Mouse (Mus musculus): ENCODE measurements around the gene Adcy2.

Adcy2 gene

DNA sequence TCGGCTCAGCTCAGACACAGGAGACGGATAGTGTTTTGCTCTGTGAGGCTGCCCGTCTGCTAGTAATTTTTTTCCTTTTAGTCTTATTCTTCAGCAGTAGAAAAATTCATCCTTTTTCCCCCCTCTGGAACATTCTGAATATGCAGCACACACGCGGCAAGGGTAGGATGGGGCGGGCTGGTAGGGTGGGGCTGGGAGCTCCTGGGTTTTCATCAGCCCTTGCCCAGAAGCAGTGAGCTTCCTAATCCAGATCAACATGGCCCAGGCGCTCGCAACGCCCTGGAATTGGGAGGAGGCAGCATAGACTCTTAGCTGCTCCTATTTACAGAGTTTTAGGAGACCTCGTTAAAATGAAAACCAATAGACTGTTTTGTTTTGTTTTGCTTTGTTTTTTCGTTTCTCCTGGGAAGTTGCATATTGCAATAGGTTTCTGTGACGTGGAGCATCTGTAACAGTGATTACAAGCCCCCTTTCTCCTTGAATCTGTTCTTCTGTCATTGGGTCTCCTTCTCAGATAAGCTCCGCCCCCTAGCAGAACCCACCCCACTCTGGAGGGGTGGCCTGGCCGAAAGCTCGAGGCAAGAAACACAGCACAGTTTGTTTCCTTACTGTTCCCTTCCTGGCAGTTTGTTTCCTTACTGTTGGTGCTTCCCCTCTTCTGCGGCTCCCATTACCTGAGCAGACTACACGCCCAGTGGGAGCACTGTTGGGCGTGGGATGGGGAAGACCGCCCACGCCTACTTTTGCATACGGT, 391.5 kb downstream of the Adcy2 start:
- no peak for DNase-seq

GRCm38 (mm10) chr13:68605689-68606126, 393.6 kb downstream of the Adcy2 start:
- DNase-seq: no peak

DNA sequence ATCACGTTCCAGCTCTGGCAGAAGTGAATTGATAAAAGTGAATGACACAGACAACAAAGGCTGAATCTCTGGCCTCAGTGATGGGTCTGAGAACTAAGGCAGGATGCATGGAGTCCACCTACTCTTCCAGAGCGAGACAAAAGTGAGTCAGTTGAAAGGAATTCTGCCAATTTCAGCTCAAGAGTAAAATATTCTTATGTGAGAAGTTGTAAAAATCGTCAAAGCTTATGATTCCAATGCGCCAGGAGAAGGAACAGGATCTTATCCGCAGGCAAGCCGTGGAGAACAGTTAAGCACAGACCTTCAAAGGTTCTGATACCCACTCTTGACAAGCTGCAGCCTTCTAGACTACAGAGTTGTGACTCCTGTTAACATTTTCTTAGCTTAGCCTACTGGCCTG, 396.3 kb downstream of the Adcy2 start:
- no peak for DNase-seq

DNA sequence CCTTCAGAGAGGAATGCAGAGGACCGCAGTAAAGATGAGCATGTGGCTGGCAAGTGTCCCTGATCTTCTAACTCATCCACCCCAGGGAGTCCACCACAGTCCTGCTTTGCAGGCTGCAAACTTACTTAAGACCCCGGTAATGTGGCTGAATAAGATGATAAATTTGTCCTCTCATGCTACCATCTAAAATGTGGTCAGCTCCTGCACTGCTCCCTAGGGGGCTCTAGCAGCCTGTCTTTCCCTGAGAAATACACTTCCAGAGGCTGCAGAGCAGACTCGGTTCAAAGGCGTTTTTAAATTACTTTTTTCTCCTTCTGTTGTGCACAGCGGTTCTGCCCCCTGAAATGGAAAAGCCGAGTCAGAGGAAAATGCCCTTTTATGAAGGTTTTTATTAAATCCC, 398.2 kb downstream of the Adcy2 start:
- peak; percentile 62 for DNase-seq

- DNase-seq: no peak
Measured at GRCm38 (mm10) chr13:68598953-68599352, 400.4 kb downstream of the Adcy2 start.

- DNase-seq: no peak
Measured at GRCm38 (mm10) chr13:68597667-68598066, 401.7 kb downstream of the Adcy2 start.

DNA sequence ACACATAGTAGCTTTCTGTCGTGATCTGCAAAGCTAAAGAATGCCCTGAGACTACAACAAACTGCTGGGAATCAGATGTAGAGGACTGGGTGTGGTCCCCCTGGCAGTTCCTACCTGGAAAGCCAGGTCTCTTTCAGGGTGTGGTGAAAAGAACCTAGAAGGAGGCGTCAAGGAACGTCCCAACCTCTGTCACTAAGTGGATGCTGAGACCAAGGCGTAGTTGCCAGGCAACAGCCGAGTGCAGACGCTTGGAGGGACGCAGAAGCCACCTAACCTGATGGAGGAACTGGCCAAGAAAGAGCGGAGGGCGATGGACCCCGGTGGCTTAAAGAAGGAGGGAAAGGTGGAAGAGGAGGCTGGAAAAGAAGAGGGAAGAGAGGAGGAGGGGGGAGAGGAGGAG, 402.1 kb downstream of the Adcy2 start, which contains the start of gene 1700001L19Rik:
TSS of gene 1700001L19Rik (plus strand) at position 223 of the 400 bp plus-strand sequence.
- DNase-seq: peak; percentile 70

DNA sequence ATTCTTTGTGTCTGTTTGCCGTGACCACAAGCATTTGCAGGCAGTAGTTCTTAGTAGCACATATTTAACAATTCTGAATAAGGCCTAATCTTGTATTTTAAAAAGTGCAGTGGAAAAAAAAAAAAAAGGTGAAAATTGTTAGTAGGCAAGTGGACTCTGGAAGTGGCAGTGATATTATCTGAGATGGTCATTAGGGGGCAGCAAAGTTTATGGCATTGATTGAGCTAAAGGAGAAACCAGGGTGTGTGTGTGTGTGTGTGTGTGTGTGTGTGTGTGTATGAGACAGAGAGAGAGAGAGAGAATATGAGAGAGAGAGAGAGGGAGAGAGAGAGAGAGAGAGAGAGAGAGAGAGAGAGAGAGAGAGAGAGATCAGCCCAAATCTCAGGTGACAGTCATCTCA, 405.5 kb downstream of the Adcy2 start:
- DNase-seq: no peak

- no peak for DNase-seq
Measured at GRCm38 (mm10) chr13:68588352-68588751, 411.0 kb downstream of the Adcy2 start.

DNA sequence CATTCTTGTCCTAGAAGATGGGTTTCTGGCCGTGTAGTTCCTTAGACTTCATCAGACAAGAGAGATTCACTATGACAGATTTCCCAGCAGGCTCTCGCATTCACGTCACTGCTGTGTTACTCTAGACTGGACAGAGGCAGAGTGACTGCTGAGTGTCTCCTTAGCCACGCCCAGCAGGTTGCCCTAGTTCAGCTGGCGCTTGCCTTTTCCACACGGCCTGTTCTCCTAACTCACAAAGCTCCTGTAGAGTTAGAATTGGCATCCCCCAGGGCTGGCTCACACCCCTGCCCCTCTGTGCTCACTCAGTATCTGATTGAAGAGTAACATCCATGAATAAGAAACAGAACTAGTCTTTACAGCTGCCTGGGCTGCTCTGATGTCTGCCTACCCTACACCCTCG, 413.9 kb downstream of the Adcy2 start:
- DNase-seq: no peak

DNA sequence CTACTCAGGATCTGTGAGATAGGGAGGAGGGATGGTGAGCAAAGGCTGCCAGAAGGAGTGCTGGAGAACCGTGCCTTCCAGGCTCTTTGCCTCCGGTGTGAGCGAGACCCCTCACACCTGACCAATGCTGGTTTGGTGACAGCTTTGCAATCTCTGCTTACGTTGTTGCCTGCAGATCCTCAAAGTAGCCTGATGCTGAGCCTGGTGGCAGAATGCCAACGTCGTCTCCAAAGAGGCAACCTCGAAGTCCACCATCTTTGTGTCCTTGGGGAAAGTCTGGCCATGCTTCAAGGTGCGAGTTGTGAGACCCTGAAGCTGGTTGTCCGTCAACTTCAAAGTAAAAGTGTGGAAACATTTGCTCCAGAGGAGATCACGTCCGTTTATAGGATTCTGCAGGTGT, 415.4 kb downstream of the Adcy2 start:
- no peak for DNase-seq

GRCm38 (mm10) chr13:68582517-68582780, 416.9 kb downstream of the Adcy2 start:
- no peak for DNase-seq

DNA sequence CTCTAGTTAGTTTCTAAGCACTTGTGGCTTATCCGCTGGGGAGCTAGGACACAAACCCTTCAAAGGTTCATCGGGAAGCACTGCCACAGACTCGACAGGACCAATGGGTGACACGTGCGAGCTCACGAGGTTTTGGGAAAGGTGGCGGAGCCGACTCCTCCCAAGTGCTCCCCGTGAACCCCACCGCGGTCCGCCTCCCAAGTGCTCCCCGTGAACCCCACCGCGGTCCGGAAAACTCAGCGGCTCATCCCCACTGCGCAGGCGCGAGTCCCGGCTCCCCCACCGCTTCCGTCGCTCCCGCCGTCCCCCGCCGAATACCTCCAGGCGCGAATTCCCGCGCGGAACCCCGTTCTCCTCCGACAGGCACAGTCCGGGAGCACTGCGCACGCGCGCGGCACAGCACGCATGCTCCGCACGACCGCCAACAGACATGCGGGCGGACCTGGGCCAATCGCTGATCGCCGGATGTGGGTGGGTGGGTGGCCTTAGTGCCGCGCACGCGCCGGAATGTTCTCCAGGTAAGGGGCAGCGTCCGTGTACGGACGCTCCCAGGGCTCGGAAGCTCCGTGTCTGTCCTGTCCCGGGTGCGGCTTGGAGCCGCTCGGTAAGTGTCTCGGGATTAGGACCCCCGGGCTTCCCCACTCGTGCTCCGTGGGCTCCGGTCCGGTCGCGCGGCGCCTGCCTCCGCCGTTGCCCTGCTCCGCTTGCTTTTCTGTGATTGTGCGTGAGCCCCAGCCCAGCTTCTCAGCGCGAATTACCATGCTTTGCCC, 417.4 kb downstream of the Adcy2 start, which contains the start of the genes Mtrr and Fastkd3:
TSS of gene Mtrr (minus strand) at position 403 of the 770 bp plus-strand sequence.
TSS of gene Fastkd3 (plus strand) at position 488 of the 770 bp plus-strand sequence.
- peak; percentile 98 for DNase-seq

GRCm38 (mm10) chr13:68581086-68581740, 418.1 kb downstream of the Adcy2 start:
- no peak for DNase-seq

- peak; percentile 56 for DNase-seq
Measured at GRCm38 (mm10) chr13:68577945-68578344, 421.4 kb downstream of the Adcy2 start.

DNA sequence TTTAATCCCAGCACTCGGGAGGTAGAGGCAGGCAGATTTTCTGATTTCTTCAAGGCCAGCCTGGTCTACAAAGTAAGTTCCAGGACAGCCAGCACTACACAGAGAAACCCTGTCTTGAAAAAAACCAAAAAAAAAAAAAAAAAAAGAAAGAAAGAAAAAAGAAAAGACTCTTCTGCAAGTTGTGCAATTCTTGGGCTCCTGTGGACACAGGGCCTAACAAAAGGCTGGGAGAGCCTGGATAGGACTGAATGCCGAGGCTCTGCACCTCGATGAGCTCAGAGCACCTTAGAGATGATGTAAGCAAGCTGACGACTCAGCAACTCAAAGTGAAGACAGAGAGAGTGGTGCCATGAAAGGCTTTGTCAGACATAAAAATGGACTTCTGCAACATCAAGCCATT, 424.9 kb downstream of the Adcy2 start:
- DNase-seq: no peak

DNA sequence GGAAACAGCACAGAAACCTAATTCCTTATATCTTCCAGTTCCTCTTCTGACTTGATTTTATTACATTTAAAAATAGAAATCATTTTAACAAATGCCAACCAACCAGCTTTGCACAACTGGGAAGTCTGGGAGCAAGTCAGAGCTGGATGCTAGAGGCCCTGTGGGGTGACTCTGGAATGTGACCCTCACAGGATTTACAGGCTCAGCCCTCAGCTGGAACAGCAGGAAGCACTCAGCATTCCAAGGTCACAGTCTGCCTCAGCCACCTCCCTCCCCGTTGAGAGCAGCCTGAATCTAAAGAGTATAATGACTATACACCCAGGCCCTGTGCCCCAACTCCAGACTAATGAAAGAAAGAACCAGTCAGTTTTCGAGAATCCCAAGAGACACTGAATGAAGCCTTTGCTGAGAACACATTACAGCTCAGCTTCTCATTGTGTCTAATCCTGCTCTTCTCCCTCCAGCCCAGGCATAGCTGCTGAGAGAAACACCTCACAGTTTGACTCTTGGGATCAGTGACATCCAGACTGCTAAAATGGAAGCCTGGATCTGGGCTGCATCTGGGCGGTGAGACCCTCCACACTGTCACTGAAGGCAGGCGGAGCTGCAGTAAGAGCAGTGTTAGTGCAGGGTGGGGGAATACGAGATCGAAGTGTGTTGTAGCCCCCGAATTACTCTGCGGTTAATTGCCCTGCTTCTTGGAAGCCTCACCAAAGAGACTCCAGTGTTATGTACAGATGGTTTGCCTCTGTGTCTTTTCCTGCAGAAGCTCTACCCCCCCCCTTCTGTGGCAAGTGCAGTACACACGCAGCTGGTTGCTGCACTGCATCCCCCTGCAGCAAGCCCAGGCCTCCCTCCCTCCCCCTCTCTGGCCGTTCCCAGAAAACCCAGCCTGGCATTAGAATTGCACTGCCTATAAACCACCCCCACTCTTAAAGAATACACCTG, 426.1 kb downstream of the Adcy2 start:
- no peak for DNase-seq

DNA sequence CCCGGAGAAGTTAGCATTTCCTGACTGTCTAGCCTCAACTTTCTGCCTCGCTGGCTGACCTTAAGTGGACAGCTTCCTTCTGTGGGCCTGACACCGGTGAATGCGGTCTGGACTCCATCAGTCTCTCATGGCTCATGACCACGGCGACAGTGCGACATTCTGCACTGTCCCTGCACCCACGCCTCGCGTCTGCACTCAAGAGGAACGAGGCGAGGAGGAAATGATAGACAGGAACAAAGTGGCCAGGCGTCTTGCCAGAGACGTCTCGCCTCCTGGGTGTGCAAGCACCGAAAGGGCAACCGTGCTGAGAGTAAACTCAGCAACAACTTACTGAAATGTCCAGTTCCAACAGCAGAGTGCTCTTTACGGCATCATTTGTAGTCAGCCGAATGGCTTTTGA, 427.1 kb downstream of the Adcy2 start:
- no peak for DNase-seq

All from right cerebral cortex, adult 18-20 months (tissue).